Mouse (Mus musculus): ENCODE data around the gene Zcchc7.
"Not testable (repeated sequence)": the region's sequence is repeated elsewhere in the genome, so short reads cannot be mapped to it uniquely, and the experiment has no call there.

Zcchc7 gene

GRCm38 (mm10) chr4:44910857-44911256 is 155.2 kb downstream of the Zcchc7 start:
- DNase-seq (ENCODE audit: low read depth, low spot score) = no peak

- no peak for DNase-seq (ENCODE audit: low read depth, low spot score)
Observed at GRCm38 (mm10) chr4:44917312-44917848, 161.7 kb downstream of the Zcchc7 start.

GRCm38 (mm10) chr4:44917907-44918306 is 162.2 kb downstream of the Zcchc7 start:
- DNase-seq (ENCODE audit: low read depth, low spot score) = no peak

GRCm38 (mm10) chr4:44920831-44921230 is 165.2 kb downstream of the Zcchc7 start:
- DNase-seq (ENCODE audit: low read depth, low spot score) = no peak

GRCm38 (mm10) chr4:44922466-44923128 is 166.9 kb downstream of the Zcchc7 start:
- DNase-seq (ENCODE audit: low read depth, low spot score) = no peak

GRCm38 (mm10) chr4:44923129-44923481 is 167.4 kb downstream of the Zcchc7 start:
- no peak for DNase-seq (ENCODE audit: low read depth, low spot score)

- DNase-seq (ENCODE audit: low read depth, low spot score) = no peak
Observed at GRCm38 (mm10) chr4:44927934-44928333, 172.3 kb downstream of the Zcchc7 start.

GRCm38 (mm10) chr4:44928790-44929189 is 173.1 kb downstream of the Zcchc7 start:
- no peak for DNase-seq (ENCODE audit: low read depth, low spot score)

- DNase-seq (ENCODE audit: low read depth, low spot score) = no peak
Observed at GRCm38 (mm10) chr4:44930406-44930805, 174.7 kb downstream of the Zcchc7 start.

- DNase-seq (ENCODE audit: low read depth, low spot score) = no peak
Observed at GRCm38 (mm10) chr4:44931732-44932131, 176.1 kb downstream of the Zcchc7 start.

- no peak for DNase-seq (ENCODE audit: low read depth, low spot score)
Observed at GRCm38 (mm10) chr4:44938359-44939340, 183.0 kb downstream of the Zcchc7 start.

GRCm38 (mm10) chr4:44939576-44940249 is 184.0 kb downstream of the Zcchc7 start:
- DNase-seq (ENCODE audit: low read depth, low spot score) = no peak

GRCm38 (mm10) chr4:44940286-44940685 is 184.6 kb downstream of the Zcchc7 start:
- no peak for DNase-seq (ENCODE audit: low read depth, low spot score)

- DNase-seq (ENCODE audit: low read depth, low spot score) = no peak
Observed at GRCm38 (mm10) chr4:44942237-44942636, 186.6 kb downstream of the Zcchc7 start.

- no peak for DNase-seq (ENCODE audit: low read depth, low spot score)
Observed at GRCm38 (mm10) chr4:44943480-44943879, 187.8 kb downstream of the Zcchc7 start.

GRCm38 (mm10) chr4:44944426-44945075 is 188.9 kb downstream of the Zcchc7 start:
- DNase-seq (ENCODE audit: low read depth, low spot score) = no peak

GRCm38 (mm10) chr4:44946126-44946525 is 190.4 kb downstream of the Zcchc7 start:
- DNase-seq (ENCODE audit: low read depth, low spot score) = not testable (repeated sequence)

- no peak for DNase-seq (ENCODE audit: low read depth, low spot score)
Observed at GRCm38 (mm10) chr4:44947464-44947863, 191.8 kb downstream of the Zcchc7 start.

GRCm38 (mm10) chr4:44948314-44948713 is 192.6 kb downstream of the Zcchc7 start:
- DNase-seq (ENCODE audit: low read depth, low spot score) = no peak

GRCm38 (mm10) chr4:44953041-44953440 is 197.4 kb downstream of the Zcchc7 start:
- DNase-seq (ENCODE audit: low read depth, low spot score) = no peak

- DNase-seq (ENCODE audit: low read depth, low spot score) = no peak
Observed at GRCm38 (mm10) chr4:44958776-44959175, 203.1 kb downstream of the Zcchc7 start.
